Mouse (Mus musculus) CD4-positive, CD25-positive, alpha-beta regulatory T cell, adult 9 weeks (primary cell): Measurements from ENCODE around the gene Slc16a12. TPM values are rescaled to one million over a fixed set of nuclear protein-coding genes. Genes with fewer than 3 reads are reported as not detected.

Experiments used
- polyA plus RNA-seq: library from polyadenylated mRNA; unstranded; fragments of 100-300 nt; shearing (Covaris generic); gene quantifications from one replicate; pipeline ENCODE4 v1.2.1, GENCODE M21; 2017

Slc16a12 gene
- not detected for polyA plus RNA-seq

DNA sequence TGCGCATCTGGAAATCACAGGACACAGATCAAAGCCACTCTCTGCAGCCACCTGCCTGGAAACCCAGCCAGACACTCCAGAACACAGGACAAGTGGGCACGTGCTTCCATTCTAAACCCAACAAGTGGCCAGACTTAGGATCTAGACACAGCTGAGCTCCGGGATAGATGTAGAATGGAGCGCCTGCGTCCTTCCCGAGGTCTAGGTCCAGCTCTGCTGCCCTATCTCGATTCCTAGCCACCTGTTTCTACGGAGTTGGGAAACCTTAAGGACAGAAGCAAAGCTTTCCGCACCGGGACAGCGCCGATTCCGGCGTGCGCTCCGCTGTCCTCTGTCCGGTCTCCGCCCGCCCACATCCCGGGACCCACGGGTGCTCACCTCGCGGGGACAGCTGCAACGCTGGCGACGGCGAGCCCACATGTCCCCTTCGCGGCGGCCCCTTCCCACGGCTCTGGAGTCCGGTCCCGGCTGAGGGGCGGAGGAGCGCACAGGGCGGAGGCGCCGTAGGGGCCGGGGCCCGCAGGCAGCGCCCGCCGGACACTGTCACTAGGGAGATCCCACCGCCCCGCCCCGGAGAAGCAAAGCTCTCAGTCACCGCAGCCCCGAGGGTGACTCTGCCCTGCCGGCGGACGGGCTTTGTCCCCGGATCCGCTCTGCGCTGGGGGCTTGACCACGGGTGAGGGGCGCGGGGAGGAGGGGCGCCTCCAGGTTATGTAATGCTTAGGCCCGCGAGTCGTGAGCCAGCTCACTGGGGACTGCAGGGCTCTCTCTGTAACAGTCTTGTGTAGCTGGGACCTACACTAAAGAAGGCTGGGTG lies at the start of gene Slc16a12:
Slc16a12 (minus strand) TSS at position 602 of the 817 bp plus-strand sequence.

DNA sequence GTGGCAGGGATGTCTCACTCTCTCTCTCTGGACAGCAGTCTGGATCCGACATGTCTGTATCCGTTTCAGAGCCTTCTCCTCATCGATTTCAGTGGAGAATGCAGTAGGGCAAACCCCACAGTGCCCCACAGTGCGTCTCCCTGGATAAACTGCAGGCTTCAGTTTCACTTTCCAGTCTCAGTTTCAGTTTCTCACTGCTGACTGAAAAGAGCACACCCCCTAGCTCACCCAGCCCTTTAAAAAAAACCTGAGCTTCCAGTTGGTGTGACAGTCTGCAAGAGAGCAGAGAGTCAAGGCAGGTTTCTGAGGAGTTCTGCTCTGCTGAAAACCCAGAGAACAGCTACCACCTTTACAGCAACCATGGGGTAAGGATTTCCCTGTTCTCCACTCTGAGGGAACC lies 106.5 kb downstream of the Slc16a12 start, which contains the start of the genes Ifit1bl2 and Ifit1:
Ifit1bl2 (minus strand) TSS at position 121 of the 400 bp plus-strand sequence.
Ifit1 (plus strand) TSS at position 249 of the 400 bp plus-strand sequence.

Other genes starting within 250 kb of the Slc16a12 start
- gene Lipa, start 219.8 kb downstream of the Slc16a12 start, polyA plus RNA-seq, result 116 TPM
- 43.5 TPM for gene Ifit2, start 196.6 kb downstream of the Slc16a12 start, polyA plus RNA-seq
- 51.8 TPM for gene Ifit3, start 163.8 kb downstream of the Slc16a12 start, polyA plus RNA-seq
- gene Ifit1bl1, start 145.3 kb downstream of the Slc16a12 start, polyA plus RNA-seq, result 109 TPM
- gene Ifit3b, start 139.3 kb downstream of the Slc16a12 start, polyA plus RNA-seq, result 8.1 TPM
- 2.2 TPM for gene Ifit1bl2, start 106.5 kb downstream of the Slc16a12 start, polyA plus RNA-seq
- gene Ifit1, start 106.4 kb downstream of the Slc16a12 start, polyA plus RNA-seq, result 57.9 TPM
- 0.36 TPM for gene Pank1, start 132.2 kb upstream of the Slc16a12 start, polyA plus RNA-seq
- gene Kif20b, start 175.1 kb upstream of the Slc16a12 start, polyA plus RNA-seq, result 18.0 TPM